Mouse (Mus musculus) adrenal gland, adult 18-20 months (tissue): ENCODE data around the gene Sp6. TPM values are rescaled to one million over a fixed set of nuclear protein-coding genes. Genes with fewer than 3 reads are reported as not detected.

Source experiments
- DNase-seq, 2 experiments: peaks; one replicate each; pipeline ENCODE4 v3.0.0; 2021 to 2022; ENCODE audit warnings: low spot score in 2 of 2
- microRNA-seq, 2 experiments: library from miRNA; unstranded; fragments of <30 nt; microRNA quantifications; one replicate each; pipeline ENCODE4 v1.2.0; 2021; ENCODE audit warnings: borderline number of aligned reads in 2 of 2
- total RNA-seq, 2 experiments: library from RNA; stranded (reverse); gene quantifications; 1 replicate in 1 of 2; 2 replicates in 1 of 2; pipeline ENCODE4 v1.2.3; 2021

Sp6 gene
- total RNA-seq, 2 experiments from 2014 or later = 0.06 to 0.13 TPM

GRCm38 (mm10) chr11:97050944-97051586, 37.9 kb downstream of the Sp6 start:
- no peak for DNase-seq

DNA sequence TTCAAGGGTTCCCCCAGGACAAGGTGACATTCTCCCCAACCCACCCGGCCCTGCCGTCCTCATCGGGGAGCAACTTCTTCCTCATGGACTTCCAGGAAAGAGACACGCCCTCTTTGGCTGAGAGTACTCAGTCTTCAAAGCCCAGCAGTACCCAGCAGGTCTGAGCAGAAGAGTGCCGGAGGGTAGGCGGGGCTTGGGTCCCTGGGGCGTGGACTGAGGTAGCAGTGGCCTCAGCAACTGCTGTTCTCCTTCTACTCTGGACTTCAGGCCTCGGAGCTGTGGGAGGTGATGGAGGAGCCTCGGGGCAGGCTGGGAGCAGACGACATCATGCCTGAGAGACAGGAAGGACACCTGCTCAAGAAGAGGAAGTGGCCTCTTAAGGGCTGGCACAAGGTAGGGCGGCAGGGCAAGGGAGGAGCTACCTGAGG, 39.0 kb downstream of the Sp6 start:
- DNase-seq = no peak

GRCm38 (mm10) chr11:97063274-97063920, 50.2 kb downstream of the Sp6 start:
- no peak for DNase-seq

- DNase-seq = no peak
Observed at GRCm38 (mm10) chr11:97063921-97064295, 50.7 kb downstream of the Sp6 start.

GRCm38 (mm10) chr11:97065538-97066295, 52.5 kb downstream of the Sp6 start:
- DNase-seq = no peak

DNA sequence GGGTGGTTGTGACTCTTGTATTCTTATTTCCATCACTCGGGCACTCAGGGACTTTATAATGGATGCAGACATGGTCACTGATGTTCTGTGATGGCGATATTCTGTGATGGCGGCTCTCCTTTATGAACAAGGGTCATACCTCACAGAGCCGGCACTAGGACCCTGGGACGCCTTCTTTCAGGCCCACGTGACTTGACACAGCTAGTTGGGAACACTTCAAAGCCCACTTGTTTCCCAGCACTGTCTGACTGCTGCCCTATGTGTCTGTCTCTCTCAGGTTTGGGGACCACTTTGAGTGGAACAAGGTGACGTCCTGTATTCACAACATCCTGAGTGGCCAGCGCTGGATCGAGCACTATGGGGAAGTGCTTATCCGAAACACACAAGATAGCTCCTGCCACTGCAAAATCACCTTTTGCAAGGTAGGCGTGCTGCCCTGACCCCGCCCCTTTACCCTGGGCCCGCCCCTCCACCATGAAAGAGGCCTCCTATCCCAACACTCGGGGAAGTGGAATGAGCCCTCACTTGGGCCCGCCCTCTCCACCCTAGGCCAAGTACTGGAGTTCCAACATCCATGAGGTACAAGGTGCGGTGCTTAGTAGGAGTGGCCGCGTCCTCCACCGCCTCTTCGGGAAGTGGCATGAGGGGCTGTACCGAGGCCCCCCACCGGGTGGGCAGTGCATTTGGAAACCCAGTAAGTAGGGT, 53.6 kb downstream of the Sp6 start:
- no peak for DNase-seq

DNA sequence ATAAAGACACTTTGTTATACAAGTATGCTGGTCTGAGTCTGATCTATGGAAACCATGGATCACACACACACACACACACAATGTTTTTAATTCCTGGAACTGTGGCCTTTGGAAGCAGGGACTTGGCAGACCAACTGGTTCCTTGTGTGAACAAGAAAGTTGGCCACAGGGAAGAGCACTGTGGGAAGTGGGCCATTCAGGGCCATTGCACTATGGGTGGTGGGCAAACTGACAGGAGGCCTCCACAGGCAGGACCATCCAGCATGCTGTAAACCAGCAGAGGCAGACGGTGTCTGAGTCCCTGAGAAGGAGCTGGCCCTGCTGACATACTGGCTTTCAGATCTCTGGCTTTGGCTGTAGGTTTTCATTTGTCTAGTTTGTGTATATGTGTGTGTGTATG, 56.1 kb downstream of the Sp6 start:
- no peak for DNase-seq

GRCm38 (mm10) chr11:97069770-97070169, 56.6 kb downstream of the Sp6 start:
- DNase-seq = no peak

DNA sequence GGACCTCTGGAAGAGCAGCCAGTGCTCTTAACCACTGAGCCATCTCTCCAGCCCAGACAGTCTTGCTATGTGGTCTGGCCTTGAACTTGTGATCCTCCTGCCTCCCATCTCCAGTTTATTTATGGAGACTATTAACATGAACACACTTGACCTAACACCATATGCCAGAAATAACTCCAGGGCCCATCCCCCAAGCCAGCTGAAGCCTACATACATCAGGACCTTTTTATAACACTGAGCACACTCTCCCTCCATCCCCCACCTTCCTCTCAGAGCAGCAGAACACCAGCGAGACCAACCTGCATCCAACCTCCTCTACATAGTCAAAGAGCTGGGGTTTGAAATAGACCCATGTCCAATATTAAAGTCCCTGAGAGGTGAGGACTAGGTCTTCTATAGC, 57.9 kb downstream of the Sp6 start:
- no peak for DNase-seq

- DNase-seq = no peak
Observed at GRCm38 (mm10) chr11:97072533-97072932, 59.3 kb downstream of the Sp6 start.

DNA sequence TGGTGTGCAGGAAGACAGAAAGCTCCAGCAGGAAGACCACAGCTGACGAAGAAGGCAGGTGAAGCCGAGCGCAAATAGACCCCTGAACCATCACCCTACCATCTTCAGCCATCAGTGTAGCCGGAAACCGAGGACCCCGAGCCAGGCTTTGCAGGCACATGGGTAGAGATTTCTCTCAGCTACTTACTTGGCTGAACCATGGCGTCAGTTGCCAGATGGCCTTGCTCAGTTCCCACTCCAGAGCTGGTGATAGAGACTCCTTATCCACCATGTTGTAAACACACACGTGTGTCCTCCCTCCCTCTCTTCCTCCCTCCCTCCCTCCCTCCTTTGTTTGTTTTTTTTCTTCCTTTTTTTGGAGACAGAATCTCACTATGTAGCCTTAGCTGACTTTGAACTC, 61.0 kb downstream of the Sp6 start:
- no peak for DNase-seq

Small RNAs within 50 kb of the gene (microRNA-seq; reads per million reads assigned to microRNA genes)
- gene Mir8103 = 1.8 to 1.9 reads per million in 2 experiments

Other genes with a start within 250 kb of the Sp6 start
- gene Snx11, start 235.8 kb upstream of the Sp6 start, total RNA-seq = 10 to 100 TPM; 29.2 to 33.6 TPM
- 10 to 100 TPM; 56.6 to 83.6 TPM for gene Cbx1, start 224.3 kb upstream of the Sp6 start, total RNA-seq
- 100 to 1,000 TPM; 458 to 704 TPM for gene Nfe2l1, start 183.4 kb upstream of the Sp6 start, total RNA-seq
- gene Copz2, start 163.5 kb upstream of the Sp6 start, total RNA-seq = 10 to 100 TPM; 56.5 to 60.6 TPM
- 10 to 100 TPM; 44.6 to 45.4 TPM for gene Cdk5rap3, start 96.9 kb upstream of the Sp6 start, total RNA-seq
- under 1 TPM; 0.23 to 0.90 TPM for gene Prr15l, start 85.3 kb upstream of the Sp6 start, total RNA-seq
- gene Pnpo, start 69.4 kb upstream of the Sp6 start, total RNA-seq = 10 to 100 TPM; 28.4 to 36.6 TPM
- gene Sp2, start 30.4 kb upstream of the Sp6 start, total RNA-seq = 10 to 100 TPM; 13.4 to 15.1 TPM
- 10 to 100 TPM; 14.6 to 16.8 TPM for gene Scrn2, start 16.5 kb downstream of the Sp6 start, total RNA-seq
- under 1 TPM; 0.60 to 0.74 TPM for gene Lrrc46, start 28.0 kb downstream of the Sp6 start, total RNA-seq
- gene Mrpl10, start 28.2 kb downstream of the Sp6 start, total RNA-seq = 100 to 1,000 TPM; 128 to 134 TPM
- gene Osbpl7, start 37.2 kb downstream of the Sp6 start, total RNA-seq = 1 to 10 TPM; 5.2 to 6.6 TPM
- under 1 TPM; 0.27 to 0.54 TPM for gene Tbx21, start 101.9 kb downstream of the Sp6 start, total RNA-seq
- 10 to 100 TPM; 11.7 to 16.2 TPM for gene Tbkbp1, start 138.1 kb downstream of the Sp6 start, total RNA-seq
- 100 to 1,000 TPM; 104 to 120 TPM for gene Kpnb1, start 174.5 kb downstream of the Sp6 start, total RNA-seq